Mouse (Mus musculus): ENCODE results near the gene Fam117b.

Fam117b gene

GRCm38 (mm10) chr1:59912413-59913157, at the start of gene Fam117b:
Fam117b (plus strand) TSS chr1:59913006.
- peak; percentile 94 to 98 for DNase-seq (ENCODE audit: low spot score in 2 of 2)

- no peak for DNase-seq (ENCODE audit: low spot score in 2 of 2)
These were observed 44.8 kb upstream of the Fam117b start for GRCm38 (mm10) chr1:59868041-59868440.

- DNase-seq (ENCODE audit: low spot score in 2 of 2), result no peak
These were observed 38.8 kb upstream of the Fam117b start for GRCm38 (mm10) chr1:59874023-59874422.

- DNase-seq (ENCODE audit: low spot score in 2 of 2), result no peak
These were observed 34.7 kb upstream of the Fam117b start for GRCm38 (mm10) chr1:59878098-59878497.

GRCm38 (mm10) chr1:59883349-59884134, 29.3 kb upstream of the Fam117b start:
- peak; percentile 31 to 82 for DNase-seq (ENCODE audit: low spot score in 2 of 2)

- DNase-seq (ENCODE audit: low spot score in 2 of 2), result no peak
These were observed 25.9 kb upstream of the Fam117b start for GRCm38 (mm10) chr1:59886899-59887298.

GRCm38 (mm10) chr1:59888018-59888417, 24.8 kb upstream of the Fam117b start:
- DNase-seq (ENCODE audit: low spot score in 2 of 2), result no peak

- DNase-seq (ENCODE audit: low spot score in 2 of 2), result no peak
These were observed 21.6 kb upstream of the Fam117b start for GRCm38 (mm10) chr1:59891185-59891584.

- peak in 1 of 2 experiments; percentile 4 for DNase-seq (ENCODE audit: low spot score in 2 of 2)
These were observed 20.0 kb upstream of the Fam117b start for GRCm38 (mm10) chr1:59892777-59893176.

GRCm38 (mm10) chr1:59894025-59894424, 18.8 kb upstream of the Fam117b start:
- peak in 1 of 2 experiments; percentile 3 for DNase-seq (ENCODE audit: low spot score in 2 of 2)

- peak in 1 of 2 experiments; percentile 19 for DNase-seq (ENCODE audit: low spot score in 2 of 2)
These were observed 17.4 kb upstream of the Fam117b start for GRCm38 (mm10) chr1:59895456-59895855.

GRCm38 (mm10) chr1:59897147-59897798, 15.5 kb upstream of the Fam117b start:
- no peak for DNase-seq (ENCODE audit: low spot score in 2 of 2)

- DNase-seq (ENCODE audit: low spot score in 2 of 2), result no peak
These were observed 13.1 kb upstream of the Fam117b start for GRCm38 (mm10) chr1:59899679-59900078.

GRCm38 (mm10) chr1:59901082-59901876, 11.5 kb upstream of the Fam117b start:
- no peak for DNase-seq (ENCODE audit: low spot score in 2 of 2)

- DNase-seq (ENCODE audit: low spot score in 2 of 2), result no peak
These were observed 10.2 kb upstream of the Fam117b start for GRCm38 (mm10) chr1:59902634-59903033.

- no peak for DNase-seq (ENCODE audit: low spot score in 2 of 2)
These were observed 8.0 kb upstream of the Fam117b start for GRCm38 (mm10) chr1:59904630-59905295.

- no peak for DNase-seq (ENCODE audit: low spot score in 2 of 2)
These were observed 6.9 kb upstream of the Fam117b start for GRCm38 (mm10) chr1:59905916-59906315.

GRCm38 (mm10) chr1:59906819-59907521, 5.8 kb upstream of the Fam117b start:
- no peak for DNase-seq (ENCODE audit: low spot score in 2 of 2)

GRCm38 (mm10) chr1:59907700-59908099, 5.1 kb upstream of the Fam117b start:
- no peak for DNase-seq (ENCODE audit: low spot score in 2 of 2)

GRCm38 (mm10) chr1:59910941-59911340, 1.9 kb upstream of the Fam117b start:
- no peak for DNase-seq (ENCODE audit: low spot score in 2 of 2)
